Mouse (Mus musculus) embryonic fibroblast, embryonic 13.5 days (primary cell): ENCODE measurements around the gene Platr17.
"Not testable (repeated sequence)": the region's sequence is repeated elsewhere in the genome, so short reads cannot be mapped to it uniquely, and the experiment has no call there.

ENCODE experiments used
- CTCF ChIP-seq: IDR thresholded peaks from 2 replicates; pipeline ENCODE4 v1.5.1; 2011; ENCODE audit warnings: mild to moderate bottlenecking, control low read depth, low read length, moderate library complexity, borderline replicate concordance; ENCODE audit not compliant: insufficient read depth
- POLR2A ChIP-seq: IDR thresholded peaks from 2 replicates; pipeline ENCODE4 v1.6.1; 2011; ENCODE audit warnings: low read depth, mild to moderate bottlenecking, control low read depth, low read length, moderate library complexity

DNA sequence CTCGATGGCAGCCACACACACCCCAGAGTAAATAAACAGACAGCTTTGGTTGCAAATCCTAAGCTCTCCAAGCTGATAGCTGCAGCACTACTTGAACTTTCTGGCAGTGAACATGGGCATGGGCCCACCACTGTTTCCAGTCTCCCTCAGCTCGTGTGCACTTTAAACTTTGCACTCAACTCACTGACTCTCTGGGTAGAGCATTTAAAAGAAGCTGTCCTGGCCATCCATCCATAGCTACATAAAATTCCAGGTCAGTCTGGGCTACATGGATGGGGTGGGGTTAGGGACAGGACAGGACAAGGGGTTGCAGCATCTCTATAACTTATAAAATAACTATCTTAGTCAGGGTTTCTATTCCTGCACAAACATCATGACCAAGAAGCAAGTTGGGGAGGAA, 17.1 kb upstream of the Platr17 start:
- TF ChIP-seq CTCF, POLR2A: not testable (repeated sequence)
